Mouse (Mus musculus) testis, adult 2 months (tissue): ENCODE data around the gene Auts2.

Experiments
- CTCF ChIP-seq: fragments of 200-500 bp; IDR thresholded peaks from 2 replicates; pipeline ENCODE4 v1.5.1; 2012; ENCODE audit warnings: low read depth, mild to moderate bottlenecking, inconsistent platforms, low read length, moderate library complexity; ENCODE audit not compliant: control insufficient read depth, insufficient read depth, insufficient replicate concordance
- POLR2A ChIP-seq: fragments of 200-500 bp; IDR thresholded peaks from 2 replicates; pipeline ENCODE4 v1.6.1; 2012; ENCODE audit warnings: low read depth, mild to moderate bottlenecking, inconsistent platforms, low read length, moderate library complexity; ENCODE audit not compliant: control insufficient read depth

DNA sequence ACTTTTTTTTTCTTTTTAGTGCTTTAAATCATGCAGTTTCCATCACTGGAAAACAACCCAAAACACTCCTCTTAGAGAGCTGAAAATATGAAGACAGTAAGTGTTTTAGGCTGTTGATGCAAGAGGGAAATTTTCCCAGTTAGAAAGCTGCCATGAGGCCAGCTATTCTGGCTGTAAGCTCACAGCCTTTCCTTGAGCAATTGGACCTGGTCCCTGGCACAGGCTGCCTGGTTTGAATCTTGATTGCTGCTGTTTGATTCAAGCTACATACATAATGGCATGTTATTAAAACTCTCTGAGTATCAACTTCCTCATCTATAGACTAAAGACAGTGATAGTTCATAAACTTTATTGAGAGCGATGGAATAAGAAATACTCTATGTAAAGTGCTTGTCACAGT lies 52.8 kb downstream of the Auts2 start:
- no peak for TF ChIP-seq CTCF
- no peak for TF ChIP-seq POLR2A
